Mouse (Mus musculus) heart, embryonic 10.5 days (tissue): Measurements from ENCODE around the gene Amz2. TPM values are rescaled to one million over a fixed set of nuclear protein-coding genes. Genes with fewer than 3 reads are reported as not detected.

ENCODE experiments used
- DNase-seq: peaks from one replicate; pipeline ENCODE4 v3.0.0-alpha.2; 2017; ENCODE audit warnings: low spot score
- H3K27ac ChIP-seq: fragments of 300-500 bp; sonication (generic); 2 replicates; pipeline ENCODE4 v1.5.1; 2016; ENCODE audit warnings: mild to moderate bottlenecking
- H3K27me3 ChIP-seq: fragments of 300-500 bp; sonication (generic); 2 replicates; pipeline ENCODE4 v1.6.1; 2016; ENCODE audit warnings: mild to moderate bottlenecking; ENCODE audit not compliant: poor library complexity, insufficient read depth, severe bottlenecking
- H3K36me3 ChIP-seq: fragments of 300-500 bp; sonication (generic); 2 replicates; pipeline ENCODE4 v1.6.1; 2016; ENCODE audit warnings: mild to moderate bottlenecking, moderate library complexity
- H3K4me1 ChIP-seq: fragments of 300-500 bp; sonication (generic); 2 replicates; pipeline ENCODE4 v1.6.1; 2016; ENCODE audit warnings: mild to moderate bottlenecking
- H3K4me3 ChIP-seq: fragments of 300-500 bp; sonication (generic); 2 replicates; pipeline ENCODE4 v1.5.1; 2016; ENCODE audit warnings: mild to moderate bottlenecking, moderate library complexity
- H3K9me3 ChIP-seq: fragments of 300-500 bp; sonication (generic); 2 replicates; pipeline ENCODE4 v1.6.1; 2016; ENCODE audit warnings: mild to moderate bottlenecking, moderate library complexity
- WGBS: fragments of 180-500 bp; shearing (Covaris S2); methylation state at CpG from one replicate; pipeline ENCODE4 v1.1.7; 2016; 5-methylcytosine and 5-hydroxymethylcytosine counted together
- polyA plus RNA-seq: library from polyadenylated mRNA; unstranded; fragments of >200 nt; fragmentation: Nextera tagmentation; extraction: Ambion mirVana; gene quantifications from 2 replicates; pipeline ENCODE4 v1.2.1, GENCODE M21; 2016

Amz2 gene
- polyA plus RNA-seq, 1 experiment from 2014 or later = 35.4 TPM

DNA sequence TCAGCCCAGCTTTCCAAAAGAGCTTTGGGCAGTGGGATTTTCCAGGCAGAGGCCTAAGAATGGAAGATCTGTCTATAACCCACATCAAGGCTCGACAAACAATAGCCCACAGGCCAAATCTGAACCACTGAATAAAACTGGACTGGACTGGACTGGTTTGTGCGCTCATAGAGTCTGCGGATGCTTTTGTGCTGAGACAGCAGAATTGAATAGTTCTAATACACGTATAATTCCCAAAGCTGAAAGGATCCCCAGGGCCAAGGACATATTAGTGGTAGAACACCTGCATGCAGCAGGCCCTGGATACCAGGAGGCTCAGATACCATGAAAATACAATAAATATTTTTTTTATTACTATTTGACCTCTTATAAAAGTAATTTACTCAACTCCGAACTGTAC lies 30.5 kb downstream of the Amz2 start:
- WGBS = 95% methylated on average over 5 of the region's 5 CpGs
- H3K27ac ChIP-seq = no peak overlapping the region
- no peaks in the 10 kb centered on the region for H3K9me3 ChIP-seq
- H3K36me3 ChIP-seq = peaks cover 57% of the 10 kb centered on the region
- no peak overlapping the region for H3K4me3 ChIP-seq
- peaks cover 15% of the 10 kb centered on the region; the same call in 1 of the 2 replicates for H3K4me1 ChIP-seq
- DNase-seq = no peak
- H3K27me3 ChIP-seq = no peaks in the 10 kb centered on the region

DNA sequence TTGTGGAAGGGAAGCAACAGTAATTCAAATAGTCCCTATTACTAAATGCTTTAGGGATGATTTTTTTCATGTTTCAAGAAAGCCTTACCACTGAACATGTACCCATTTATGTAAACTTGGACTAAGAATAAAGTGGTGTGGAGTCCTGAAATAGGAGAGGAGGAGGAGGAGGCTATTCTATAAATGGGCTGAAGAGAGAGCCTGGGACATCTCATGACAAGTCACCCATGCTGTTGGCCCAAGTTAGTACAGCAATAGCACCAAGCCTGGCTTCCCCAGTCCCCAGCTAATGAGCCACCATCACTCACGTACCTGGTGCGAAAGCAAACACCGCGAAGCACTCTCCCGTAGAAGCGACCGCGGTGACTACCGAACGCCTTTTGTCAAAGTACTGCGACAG lies 32.4 kb downstream of the Amz2 start:
- no peak overlapping the region for H3K27ac ChIP-seq
- peaks cover 15% of the 10 kb centered on the region; the same call in 1 of the 2 replicates for H3K4me1 ChIP-seq
- H3K9me3 ChIP-seq = no peaks in the 10 kb centered on the region
- H3K27me3 ChIP-seq = no peaks in the 10 kb centered on the region
- no peak for DNase-seq
- WGBS = 95% methylated on average over 11 of the region's 11 CpGs
- H3K4me3 ChIP-seq = no peak overlapping the region
- peaks cover 69% of the 10 kb centered on the region for H3K36me3 ChIP-seq

DNA sequence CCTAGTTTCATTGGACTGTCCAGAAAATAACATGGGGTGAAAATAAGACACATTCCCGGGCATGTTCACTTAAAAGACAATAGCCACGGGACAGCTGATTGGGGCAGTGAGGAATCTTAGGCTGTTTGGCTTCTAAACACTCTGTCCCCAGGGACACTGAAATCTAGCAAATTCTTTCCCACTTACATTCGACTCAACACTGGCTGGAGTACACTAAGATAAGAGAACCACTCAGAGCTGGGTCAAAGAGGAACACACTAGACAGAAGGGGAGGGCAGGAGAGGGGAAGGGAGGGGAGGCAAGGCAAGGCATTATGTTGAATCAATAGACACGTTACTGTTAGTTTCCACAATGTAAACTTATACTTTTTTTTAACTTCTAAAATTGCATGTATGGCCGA lies 34.8 kb downstream of the Amz2 start:
- Histone ChIP-seq H3K4me3 (no peak overlapping the region), H3K4me1 (peaks cover 15% of the 10 kb centered on the region; the same call in 1 of the 2 replicates), H3K36me3 (peaks cover 55% of the 10 kb centered on the region), H3K9me3 (no peaks in the 10 kb centered on the region), H3K27me3 (no peaks in the 10 kb centered on the region), H3K27ac (peak overlapping the region; percentile 53)
- WGBS = 30% methylated on average over 5 of the region's 5 CpGs
- peak; percentile 83 for DNase-seq

DNA sequence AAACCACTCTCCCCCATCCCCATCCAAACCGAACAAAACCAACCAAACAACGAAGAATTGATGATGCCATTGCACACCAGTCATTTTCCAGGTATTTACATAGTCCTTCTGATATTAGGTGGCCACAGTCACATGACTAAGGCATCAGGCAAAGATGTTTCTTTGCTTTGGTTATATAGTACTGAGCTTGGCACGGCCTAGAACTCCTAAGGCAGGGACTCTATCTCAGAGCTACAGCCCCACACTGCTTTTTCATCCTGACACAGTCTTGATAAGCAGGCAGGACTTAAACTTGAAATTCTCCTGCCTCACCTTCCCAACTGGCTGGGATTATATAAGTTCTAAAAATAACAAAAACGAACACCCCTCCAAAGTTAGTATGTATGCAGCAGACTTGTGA lies 39.3 kb downstream of the Amz2 start:
- Histone ChIP-seq H3K27ac (no peak overlapping the region), H3K9me3 (no peaks in the 10 kb centered on the region), H3K27me3 (no peaks in the 10 kb centered on the region), H3K36me3 (peaks cover 21% of the 10 kb centered on the region), H3K4me3 (no peak overlapping the region), H3K4me1 (peaks cover 18% of the 10 kb centered on the region)
- DNase-seq = no peak
- WGBS = 84% methylated on average over 4 of the region's 4 CpGs

- Histone ChIP-seq H3K36me3 (peaks cover 15% of the 10 kb centered on the region), H3K27me3 (no peaks in the 10 kb centered on the region), H3K4me1 (peaks cover 17% of the 10 kb centered on the region), H3K4me3 (no peak overlapping the region), H3K9me3 (no peaks in the 10 kb centered on the region), H3K27ac (peak overlapping the region; percentile 29; the same call in 1 of the 2 replicates)
- no peak for DNase-seq
- WGBS = 62% methylated on average over 8 of the region's 8 CpGs
These were observed 41.2 kb downstream of the Amz2 start for GRCm38 (mm10) chr11:109466987-109467386.

DNA sequence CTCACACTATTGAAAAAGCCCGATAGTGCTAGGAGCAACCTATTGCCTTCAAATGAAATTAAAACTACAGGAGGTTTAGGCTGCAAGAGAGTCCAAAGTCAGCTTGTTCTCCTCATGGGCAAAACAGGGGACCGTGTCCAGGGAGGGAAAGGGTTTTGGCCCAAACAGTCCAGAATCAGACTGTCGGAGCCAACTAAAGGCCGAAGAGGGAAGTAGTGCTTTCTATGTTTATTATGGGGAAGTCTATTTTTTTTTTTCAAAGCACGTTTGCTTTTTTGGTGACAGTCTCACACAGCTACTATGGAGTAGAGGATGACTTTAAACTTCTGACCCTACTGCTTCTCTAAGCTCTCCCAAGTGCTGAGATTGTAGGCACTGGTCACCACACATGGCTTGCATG lies 42.4 kb downstream of the Amz2 start:
- WGBS = 89% methylated on average over 5 of the region's 5 CpGs
- DNase-seq = no peak

GRCm38 (mm10) chr11:109470170-109470569 lies 44.4 kb downstream of the Amz2 start:
- Histone ChIP-seq H3K36me3 (no peaks in the 10 kb centered on the region; the same call in 1 of the 2 replicates), H3K27ac (no peak overlapping the region), H3K4me1 (peaks cover 28% of the 10 kb centered on the region), H3K27me3 (no peaks in the 10 kb centered on the region), H3K9me3 (no peaks in the 10 kb centered on the region), H3K4me3 (0 out of 2 replicates have a peak overlapping the region, but pooled peaks have one; percentile 88)
- 68% methylated on average over 9 of the region's 9 CpGs for WGBS
- no peak for DNase-seq

More for the DNA sequence above, 42.4 kb downstream of the Amz2 start:
- H3K36me3 ChIP-seq = peaks cover 4% of the 10 kb centered on the region; the same call in 1 of the 2 replicates
- H3K27me3 ChIP-seq = no peaks in the 10 kb centered on the region
- H3K9me3 ChIP-seq = no peaks in the 10 kb centered on the region
- no peak overlapping the region for H3K4me3 ChIP-seq
- H3K27ac ChIP-seq = no peak overlapping the region
- H3K4me1 ChIP-seq = peaks cover 20% of the 10 kb centered on the region

GRCm38 (mm10) chr11:109470921-109471861 lies 45.4 kb downstream of the Amz2 start:
- peak overlapping the region; percentile 88 for H3K4me3 ChIP-seq
- DNase-seq = no peak
- peaks cover 30% of the 10 kb centered on the region for H3K4me1 ChIP-seq
- H3K27me3 ChIP-seq = 0 out of 2 replicates have a peak, but pooled peaks cover 6% of the 10 kb centered on the region
- WGBS = 26% methylated on average over 15 of the region's 15 CpGs
- H3K36me3 ChIP-seq = no peaks in the 10 kb centered on the region; the same call in 1 of the 2 replicates
- H3K27ac ChIP-seq = peak overlapping the region; percentile 99; the same call in 1 of the 2 replicates
- no peaks in the 10 kb centered on the region for H3K9me3 ChIP-seq

- H3K4me1 ChIP-seq = peaks cover 32% of the 10 kb centered on the region
- peak overlapping the region; percentile 88 for H3K4me3 ChIP-seq
- H3K9me3 ChIP-seq = no peaks in the 10 kb centered on the region
- H3K36me3 ChIP-seq = no peaks in the 10 kb centered on the region
- peak overlapping the region; percentile 99 for H3K27ac ChIP-seq
- WGBS = under 1% methylated on average over 33 of the region's 33 CpGs
- 0 out of 2 replicates have a peak, but pooled peaks cover 9% of the 10 kb centered on the region for H3K27me3 ChIP-seq
- peak; percentile 87 for DNase-seq
These were observed 46.5 kb downstream of the Amz2 start for GRCm38 (mm10) chr11:109472171-109472691.

DNA sequence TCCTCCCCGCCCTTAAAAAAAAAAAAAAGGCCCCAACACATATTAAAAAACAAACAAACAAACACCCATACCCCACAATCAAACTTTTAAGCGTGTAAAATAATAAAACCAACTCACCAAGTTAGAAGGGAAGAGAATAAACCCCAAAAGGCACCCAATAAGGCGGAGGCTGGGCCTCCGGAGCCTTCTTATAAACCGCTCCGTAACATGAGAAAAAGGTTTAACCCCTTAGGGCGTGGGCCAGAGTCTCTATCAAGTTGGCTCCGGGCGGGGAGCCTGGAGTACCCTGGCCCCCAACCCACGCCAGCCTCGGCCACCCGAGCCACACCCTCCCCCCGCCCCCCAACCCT lies 47.0 kb downstream of the Amz2 start:
- Histone ChIP-seq H3K36me3 (no peaks in the 10 kb centered on the region), H3K9me3 (no peaks in the 10 kb centered on the region), H3K27me3 (0 out of 2 replicates have a peak, but pooled peaks cover 9% of the 10 kb centered on the region), H3K4me1 (peaks cover 35% of the 10 kb centered on the region), H3K4me3 (peak overlapping the region; percentile 88), H3K27ac (peak overlapping the region; percentile 99)
- WGBS = under 1% methylated on average over 13 of the region's 13 CpGs
- DNase-seq = no peak

DNA sequence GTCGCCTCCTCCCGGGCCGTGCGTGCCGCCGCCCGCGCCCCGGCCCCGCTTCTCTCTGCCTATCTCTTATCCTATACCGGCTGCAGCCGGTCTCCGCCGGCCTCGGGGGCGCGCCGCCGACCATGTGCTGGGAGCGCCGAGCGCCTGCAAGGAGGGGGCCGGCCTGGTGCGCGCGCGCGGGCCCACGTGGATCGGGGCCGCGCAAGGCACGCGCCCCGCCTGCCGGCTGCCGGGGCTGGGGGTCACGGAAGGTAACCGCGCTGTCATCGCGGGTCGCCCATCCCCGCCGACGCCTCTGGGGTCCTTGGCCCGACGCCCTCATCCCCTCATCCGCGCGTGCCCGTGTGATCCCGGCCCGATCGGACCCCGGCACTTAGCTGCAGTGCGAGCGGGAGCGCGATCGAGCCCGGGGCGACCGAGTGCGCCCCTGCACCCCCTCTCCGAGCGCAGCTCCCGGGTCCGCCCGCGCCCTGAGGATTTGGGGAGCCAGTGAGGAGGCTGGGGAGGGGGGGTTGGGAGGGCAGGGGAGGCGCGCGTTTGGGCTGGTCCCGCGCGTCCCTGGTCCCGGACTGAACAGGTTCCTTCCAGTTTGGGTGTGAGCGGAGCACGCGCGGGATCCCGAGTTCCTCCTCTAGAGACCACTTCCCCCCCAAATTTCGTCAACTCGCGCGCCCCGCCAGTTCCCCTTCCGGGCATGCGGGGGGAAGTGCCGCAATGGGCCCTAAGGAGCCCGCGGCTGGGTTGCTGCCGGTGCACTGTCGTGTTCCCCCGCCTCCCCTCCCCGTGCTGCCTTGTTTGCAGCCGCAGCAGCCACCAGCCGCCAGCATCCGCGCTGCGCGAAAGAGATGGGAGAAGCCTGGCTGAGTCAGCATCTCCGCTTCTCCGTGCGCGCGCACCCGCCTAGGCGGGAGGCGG lies 47.7 kb downstream of the Amz2 start, which contains the start of the genes Arsg and Slc16a6:
Arsg (plus strand) TSS at position 204 of the 915 bp plus-strand sequence.
Slc16a6 (minus strand) TSS at position 428 of the 915 bp plus-strand sequence.
- H3K4me3 ChIP-seq = peak within 1 kb of the TSS; percentile 88
- peak; percentile 96 for DNase-seq
- peaks cover 35% of the 10 kb centered on the region for H3K4me1 ChIP-seq
- H3K27ac ChIP-seq = peak within 1 kb of the TSS; percentile 99
- H3K27me3 ChIP-seq = 0 out of 2 replicates have a peak, but pooled peaks cover 9% of the 10 kb centered on the region
- H3K9me3 ChIP-seq = no peaks in the 10 kb centered on the region
- no peaks in the 10 kb centered on the region for H3K36me3 ChIP-seq
- WGBS = under 1% methylated on average over 111 of the region's 111 CpGs

DNA sequence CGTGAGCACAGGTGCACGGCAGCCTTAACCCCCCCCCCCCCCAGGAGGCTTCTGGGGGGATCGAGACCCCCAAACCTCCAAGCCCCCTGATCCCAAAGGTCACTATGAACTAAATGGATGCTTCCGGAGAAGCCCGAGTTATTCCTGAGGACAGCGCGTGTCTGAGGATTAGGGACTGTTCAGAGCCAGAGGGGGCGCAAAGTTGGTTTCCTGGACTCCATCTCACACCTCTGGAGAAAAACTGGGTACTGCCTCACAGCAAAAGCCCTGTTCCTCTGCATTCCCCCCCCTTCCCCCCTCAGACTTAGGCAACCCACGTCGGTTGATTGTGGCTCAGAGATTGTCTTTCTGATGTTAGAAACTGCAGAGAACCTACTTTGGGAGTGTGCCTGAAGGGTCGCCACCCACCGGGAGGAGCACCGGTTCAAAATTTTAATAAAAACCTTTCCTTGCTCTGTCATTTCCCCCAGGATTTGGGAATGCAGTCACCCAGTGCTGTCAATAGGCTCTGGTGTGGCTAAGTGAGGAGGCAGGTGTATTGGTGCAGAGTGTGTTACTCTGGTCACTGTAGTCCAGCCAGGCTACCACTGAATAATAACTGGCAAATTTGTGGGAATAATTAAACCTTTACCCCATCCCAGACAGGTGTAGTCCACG lies 48.5 kb downstream of the Amz2 start:
- Histone ChIP-seq H3K27me3 (0 out of 2 replicates have a peak, but pooled peaks cover 9% of the 10 kb centered on the region), H3K4me1 (peaks cover 35% of the 10 kb centered on the region), H3K4me3 (peak overlapping the region; percentile 88), H3K9me3 (no peaks in the 10 kb centered on the region), H3K36me3 (no peaks in the 10 kb centered on the region), H3K27ac (peak overlapping the region; percentile 99)
- WGBS = 12% methylated on average over 14 of the region's 14 CpGs
- DNase-seq = peak; percentile 81
